Mouse (Mus musculus) heart, embryonic 16.5 days (tissue): Measurements from ENCODE around the gene Fgr. TPM values are rescaled to one million over a fixed set of nuclear protein-coding genes. Genes with fewer than 3 reads are reported as not detected.

Experiments
- ATAC-seq: fragments of 200-750 bp; cut with Nextera tagmentation; replicated peaks from 2 replicates; pipeline ENCODE4 v1.8.0; 2017; ENCODE audit warnings: moderate number of reproducible peaks; ENCODE audit not compliant: insufficient read depth, low FRiP score; ENCODE audit errors: extremely low read depth
- H3K27ac ChIP-seq: fragments of 300-500 bp; sonication (generic); 2 replicates; pipeline ENCODE4 v1.5.1; 2014; ENCODE audit warnings: mild to moderate bottlenecking, low read length, control low read depth, moderate library complexity
- H3K27me3 ChIP-seq: fragments of 300-500 bp; sonication (generic); 2 replicates; pipeline ENCODE4 v1.6.1; 2014; ENCODE audit warnings: low read length, mixed read lengths; ENCODE audit not compliant: control insufficient read depth, insufficient read depth
- H3K36me3 ChIP-seq: fragments of 300-500 bp; sonication (generic); 2 replicates; pipeline ENCODE4 v1.6.1; 2014; ENCODE audit not compliant: control insufficient read depth, insufficient read depth
- H3K4me1 ChIP-seq: fragments of 300-500 bp; sonication (generic); 2 replicates; pipeline ENCODE4 v1.6.1; 2014; ENCODE audit warnings: low read length, mixed read lengths; ENCODE audit not compliant: control insufficient read depth, insufficient read depth
- H3K4me2 ChIP-seq: fragments of 300-500 bp; sonication (generic); 2 replicates; pipeline ENCODE4 v1.6.1; 2014; ENCODE audit warnings: low read depth, mild to moderate bottlenecking, control low read depth, low read length
- H3K4me3 ChIP-seq: fragments of 300-500 bp; sonication (generic); 2 replicates; pipeline ENCODE4 v1.5.1; 2014; ENCODE audit warnings: mild to moderate bottlenecking, control low read depth, low read length
- H3K9ac ChIP-seq: fragments of 300-500 bp; sonication (generic); 2 replicates; pipeline ENCODE4 v1.6.1; 2014; ENCODE audit warnings: low read length, control low read depth
- H3K9me3 ChIP-seq: fragments of 300-500 bp; sonication (generic); replicated peaks from 2 replicates; pipeline ENCODE4 v1.6.1; 2016; ENCODE audit warnings: low read length; ENCODE audit not compliant: control insufficient read depth
- WGBS: fragments of 180-500 bp; shearing (Covaris S2); extraction: QIAGEN DNeasy Blood & Tissue Kit; methylation state at CpG from one replicate; pipeline ENCODE4 v1.1.7; 2014; 5-methylcytosine and 5-hydroxymethylcytosine counted together
- polyA plus RNA-seq: library from polyadenylated mRNA; unstranded; fragments of >200 nt; fragmentation: Nextera tagmentation; extraction: Ambion mirVana; gene quantifications from 2 replicates; pipeline ENCODE4 v1.2.1, GENCODE M21; 2015

Fgr gene
- polyA plus RNA-seq, 1 experiment from 2014 or later: 1.4 TPM

GRCm38 (mm10) chr4:132977597-132977996, 3.7 kb downstream of the Fgr start:
- no peak overlapping the region for H3K4me2 ChIP-seq
- H3K9me3 ChIP-seq: no peaks in the 10 kb centered on the region
- no peak overlapping the region for H3K4me3 ChIP-seq
- ATAC-seq: no peak; the same call in 1 of the 2 replicates
- peaks cover 9% of the 10 kb centered on the region for H3K27me3 ChIP-seq
- H3K36me3 ChIP-seq: no peaks in the 10 kb centered on the region
- peak overlapping the region; percentile 19; the same call in 1 of the 2 replicates for H3K27ac ChIP-seq
- peaks cover 25% of the 10 kb centered on the region for H3K4me1 ChIP-seq
- H3K9ac ChIP-seq: no peak overlapping the region
- 38% methylated on average over 5 of the region's 5 CpGs for WGBS

GRCm38 (mm10) chr4:132979186-132979585, 5.3 kb downstream of the Fgr start:
- Histone ChIP-seq H3K27ac (no peak overlapping the region), H3K27me3 (0 out of 2 replicates have a peak, but pooled peaks cover 3% of the 10 kb centered on the region), H3K4me1 (peaks cover 24% of the 10 kb centered on the region), H3K36me3 (no peaks in the 10 kb centered on the region), H3K9ac (no peak overlapping the region), H3K4me2 (no peak overlapping the region), H3K9me3 (no peaks in the 10 kb centered on the region), H3K4me3 (no peak overlapping the region)
- 71% methylated on average over 2 of the region's 2 CpGs for WGBS
- ATAC-seq: no peak

- Histone ChIP-seq H3K4me3 (no peak overlapping the region), H3K36me3 (no peaks in the 10 kb centered on the region), H3K9me3 (no peaks in the 10 kb centered on the region), H3K27me3 (no peaks in the 10 kb centered on the region), H3K4me2 (no peak overlapping the region), H3K27ac (no peak overlapping the region), H3K9ac (no peak overlapping the region), H3K4me1 (peaks cover 17% of the 10 kb centered on the region; the same call in 1 of the 2 replicates)
- no peak for ATAC-seq
- 75% methylated on average over 6 of the region's 6 CpGs for WGBS
Measured at GRCm38 (mm10) chr4:132981621-132982020, 7.7 kb downstream of the Fgr start.

GRCm38 (mm10) chr4:132982999-132983398, 9.1 kb downstream of the Fgr start:
- peak overlapping the region; percentile 44 for H3K27ac ChIP-seq
- H3K9me3 ChIP-seq: no peaks in the 10 kb centered on the region
- H3K27me3 ChIP-seq: no peaks in the 10 kb centered on the region
- H3K36me3 ChIP-seq: no peaks in the 10 kb centered on the region
- no peak overlapping the region for H3K9ac ChIP-seq
- WGBS: 47% methylated on average over 6 of the region's 6 CpGs
- 0 out of 2 replicates have a peak, but pooled peaks have one; percentile 53 for ATAC-seq
- no peak overlapping the region for H3K4me3 ChIP-seq
- peaks cover 17% of the 10 kb centered on the region; the same call in 1 of the 2 replicates for H3K4me1 ChIP-seq
- no peak overlapping the region for H3K4me2 ChIP-seq

- WGBS: 59% methylated on average over 7 of the region's 7 CpGs
- Histone ChIP-seq H3K4me3 (no peak overlapping the region), H3K4me2 (no peak overlapping the region), H3K9ac (no peak overlapping the region), H3K27ac (peak overlapping the region; percentile 28), H3K36me3 (no peaks in the 10 kb centered on the region), H3K27me3 (no peaks in the 10 kb centered on the region), H3K4me1 (peaks cover 17% of the 10 kb centered on the region; the same call in 1 of the 2 replicates), H3K9me3 (no peaks in the 10 kb centered on the region)
- ATAC-seq: no peak
Measured at GRCm38 (mm10) chr4:132983664-132984512, 10.0 kb downstream of the Fgr start.

GRCm38 (mm10) chr4:132988581-132989355, 14.9 kb downstream of the Fgr start:
- no peak overlapping the region for H3K4me3 ChIP-seq
- H3K4me2 ChIP-seq: no peak overlapping the region
- 0 out of 2 replicates have a peak, but pooled peaks cover 11% of the 10 kb centered on the region for H3K4me1 ChIP-seq
- no peaks in the 10 kb centered on the region for H3K9me3 ChIP-seq
- no peak overlapping the region for H3K27ac ChIP-seq
- H3K36me3 ChIP-seq: no peaks in the 10 kb centered on the region
- no peak overlapping the region for H3K9ac ChIP-seq
- ATAC-seq: no peak
- no peaks in the 10 kb centered on the region for H3K27me3 ChIP-seq
- 85% methylated on average over 6 of the region's 6 CpGs for WGBS

- H3K9ac ChIP-seq: no peak overlapping the region
- WGBS: 69% methylated on average over 4 of the region's 4 CpGs
Measured at GRCm38 (mm10) chr4:132993553-132993952, 19.7 kb downstream of the Fgr start.

GRCm38 (mm10) chr4:132997469-132998237, 23.8 kb downstream of the Fgr start:
- Histone ChIP-seq H3K4me1 (peaks cover 4% of the 10 kb centered on the region), H3K4me2 (no peak overlapping the region), H3K9me3 (no peaks in the 10 kb centered on the region), H3K4me3 (no peak overlapping the region), H3K27me3 (no peaks in the 10 kb centered on the region), H3K9ac (no peak overlapping the region), H3K27ac (no peak overlapping the region), H3K36me3 (no peaks in the 10 kb centered on the region)
- ATAC-seq: no peak
- WGBS: 50% methylated on average over 14 of the region's 14 CpGs

More at GRCm38 (mm10) chr4:132993553-132993952, 19.7 kb downstream of the Fgr start:
- H3K27ac ChIP-seq: no peak overlapping the region
- H3K4me3 ChIP-seq: no peak overlapping the region
- H3K4me2 ChIP-seq: no peak overlapping the region
- ATAC-seq: no peak
- H3K9me3 ChIP-seq: no peaks in the 10 kb centered on the region
- H3K4me1 ChIP-seq: no peaks in the 10 kb centered on the region
- no peaks in the 10 kb centered on the region for H3K36me3 ChIP-seq
- H3K27me3 ChIP-seq: no peaks in the 10 kb centered on the region
